Mouse (Mus musculus): ENCODE results near the gene Gatm. TPM values are rescaled to one million over a fixed set of nuclear protein-coding genes. Genes with fewer than 3 reads are reported as not detected.
A peak's percentile ranks its signal among the peaks of the same experiment; 100 is the strongest.

Gene Gatm
- polyA plus RNA-seq (2015; fragmentation: Nextera tagmentation; extraction: Ambion mirVana): 19.3 and 21.9 TPM in 2 replicates

GRCm38 (mm10) chr2:122610746-122611653 lies at the start of gene Gatm:
Gatm (minus strand) TSS chr2:122611303.
- Histone ChIP-seq H3K4me3 (peak within 1 kb of the TSS; percentile 59), H3K9me3 (no peaks in the 10 kb centered on the region), H3K36me3 (no peaks in the 10 kb centered on the region), H3K9ac (peak within 1 kb of the TSS; percentile 78), H3K4me1 (peaks cover 9% of the 10 kb centered on the region), H3K4me2 (peak within 1 kb of the TSS; percentile 86), H3K27me3 (replicated peaks) (peaks cover 25% of the 10 kb centered on the region), H3K27ac (replicated peaks) (no peak within 1 kb of the TSS)
- no peak for ATAC-seq (ENCODE audit: extremely low read depth, insufficient number of reproducible peaks, low FRiP score, low TSS enrichment)
- WGBS: 3% methylated on average over 48 of the region's 48 CpGs

DNA sequence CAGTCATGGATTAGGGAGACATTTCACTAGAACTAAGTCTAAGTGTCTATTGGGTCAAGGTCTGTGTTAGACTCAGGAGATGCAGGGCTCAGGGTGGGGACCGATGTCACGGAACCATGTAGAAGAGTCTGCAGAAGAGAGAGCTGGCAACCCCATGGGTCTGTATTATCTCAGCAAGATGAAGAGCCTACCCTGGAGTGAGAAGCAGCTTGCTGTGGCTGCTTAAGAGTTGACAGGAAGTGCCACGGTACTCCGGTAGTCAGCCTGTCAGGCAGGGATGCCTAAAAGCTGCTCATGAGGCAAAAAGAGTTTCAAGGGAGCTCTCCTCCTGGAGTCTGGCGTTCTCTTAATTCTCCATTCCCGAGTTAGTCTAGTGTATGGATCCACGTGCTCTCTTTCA lies 48.7 kb upstream of the Gatm start:
- Histone ChIP-seq H3K36me3 (no peaks in the 10 kb centered on the region), H3K27ac (replicated peaks) (no peak overlapping the region), H3K4me3 (no peak overlapping the region), H3K9ac (no peak overlapping the region), H3K27me3 (replicated peaks) (no peaks in the 10 kb centered on the region; the same call in 1 of the 2 replicates), H3K4me1 (no peaks in the 10 kb centered on the region), H3K4me2 (no peak overlapping the region), H3K9me3 (no peaks in the 10 kb centered on the region)
- ATAC-seq (ENCODE audit: extremely low read depth, insufficient number of reproducible peaks, low FRiP score, low TSS enrichment): no peak
- 72% methylated on average over 7 of the region's 7 CpGs for WGBS

GRCm38 (mm10) chr2:122657707-122658524 lies 46.8 kb upstream of the Gatm start:
- no peak overlapping the region for H3K9ac ChIP-seq
- H3K4me3 ChIP-seq: no peak overlapping the region
- H3K36me3 ChIP-seq: no peaks in the 10 kb centered on the region
- H3K27ac ChIP-seq (replicated peaks): no peak overlapping the region
- no peak overlapping the region for H3K4me2 ChIP-seq
- no peaks in the 10 kb centered on the region for H3K9me3 ChIP-seq
- no peaks in the 10 kb centered on the region for H3K4me1 ChIP-seq
- H3K27me3 ChIP-seq (replicated peaks): no peaks in the 10 kb centered on the region
- WGBS: 72% methylated on average over 11 of the region's 11 CpGs
- peak; percentile 5; the same call in 1 of the 2 replicates for ATAC-seq (ENCODE audit: extremely low read depth, insufficient number of reproducible peaks, low FRiP score, low TSS enrichment)

- no peak overlapping the region for H3K27ac ChIP-seq (replicated peaks)
- H3K9me3 ChIP-seq: no peaks in the 10 kb centered on the region
- H3K4me1 ChIP-seq: no peaks in the 10 kb centered on the region
- ATAC-seq (ENCODE audit: extremely low read depth, insufficient number of reproducible peaks, low FRiP score, low TSS enrichment): no peak
- no peak overlapping the region for H3K9ac ChIP-seq
- H3K27me3 ChIP-seq (replicated peaks): no peaks in the 10 kb centered on the region
- no peak overlapping the region for H3K4me3 ChIP-seq
- H3K4me2 ChIP-seq: no peak overlapping the region
- H3K36me3 ChIP-seq: no peaks in the 10 kb centered on the region
- WGBS: 76% methylated on average over 9 of the region's 9 CpGs
These were observed 45.7 kb upstream of the Gatm start for GRCm38 (mm10) chr2:122656767-122657166.

GRCm38 (mm10) chr2:122656052-122656451 lies 44.9 kb upstream of the Gatm start:
- no peak for ATAC-seq (ENCODE audit: extremely low read depth, insufficient number of reproducible peaks, low FRiP score, low TSS enrichment)
- Histone ChIP-seq H3K27me3 (replicated peaks) (no peaks in the 10 kb centered on the region), H3K9me3 (no peaks in the 10 kb centered on the region), H3K9ac (no peak overlapping the region), H3K36me3 (no peaks in the 10 kb centered on the region), H3K4me1 (no peaks in the 10 kb centered on the region), H3K4me3 (no peak overlapping the region), H3K27ac (replicated peaks) (no peak overlapping the region), H3K4me2 (no peak overlapping the region)
- 59% methylated on average over 2 of the region's 2 CpGs for WGBS

DNA sequence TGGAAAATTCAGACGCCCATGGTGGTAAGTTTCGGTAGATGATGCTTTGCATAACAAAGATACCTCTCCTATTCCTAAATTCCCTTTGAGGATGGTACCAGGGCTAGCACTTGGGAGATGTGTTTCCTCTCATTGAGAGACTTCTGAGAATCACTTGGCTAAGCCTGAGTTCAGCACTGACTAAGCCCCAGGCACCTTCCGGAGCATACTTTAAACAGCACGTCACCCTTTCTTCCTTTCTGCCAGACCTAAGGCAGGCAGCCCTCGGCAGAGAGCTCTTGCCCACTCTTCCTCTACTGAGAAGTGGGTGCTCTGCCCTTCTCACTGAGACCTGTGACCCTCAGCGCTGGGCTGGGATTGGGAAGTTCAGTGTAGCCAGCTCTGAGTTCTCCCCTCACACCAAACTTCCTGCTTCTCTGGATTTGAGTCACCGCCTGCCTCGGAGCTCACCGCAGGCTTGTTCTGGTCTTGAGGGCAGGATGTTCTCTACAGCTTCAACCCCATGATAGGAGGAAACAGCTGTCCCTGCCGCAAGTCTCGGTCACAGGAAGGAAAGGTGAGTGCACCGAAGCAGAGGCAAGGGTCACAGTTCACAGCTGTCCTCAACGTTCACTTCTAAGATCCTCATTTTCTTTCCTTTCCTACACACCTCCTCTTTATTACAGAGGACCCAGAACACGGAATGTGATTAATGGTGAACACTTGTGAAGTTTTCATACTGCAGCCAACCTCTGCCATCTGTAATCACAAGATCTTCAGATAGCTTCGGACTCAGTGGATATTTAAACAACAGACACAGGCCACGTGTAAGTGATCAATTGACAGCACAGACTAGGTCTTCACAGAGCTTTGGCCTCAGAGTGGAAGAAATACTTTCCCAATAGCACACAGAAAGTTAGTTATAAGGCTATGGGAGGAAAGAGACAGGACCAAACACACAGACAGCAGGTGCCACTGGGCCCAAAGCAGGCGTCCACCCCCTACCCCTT lies 41.3 kb upstream of the Gatm start:
- 46% methylated on average over 17 of the region's 17 CpGs for WGBS
- Histone ChIP-seq H3K4me1 (no peaks in the 10 kb centered on the region), H3K9ac (no peak overlapping the region), H3K4me2 (no peak overlapping the region), H3K27me3 (replicated peaks) (no peaks in the 10 kb centered on the region), H3K36me3 (no peaks in the 10 kb centered on the region), H3K9me3 (no peaks in the 10 kb centered on the region), H3K27ac (replicated peaks) (no peak overlapping the region), H3K4me3 (no peak overlapping the region)
- ATAC-seq (ENCODE audit: extremely low read depth, insufficient number of reproducible peaks, low FRiP score, low TSS enrichment): no peak

- no peak overlapping the region for H3K27ac ChIP-seq (replicated peaks)
- no peak overlapping the region for H3K4me2 ChIP-seq
- WGBS: 43% methylated on average over 5 of the region's 5 CpGs
- H3K4me3 ChIP-seq: no peak overlapping the region
- no peak overlapping the region for H3K9ac ChIP-seq
- H3K9me3 ChIP-seq: no peaks in the 10 kb centered on the region
- H3K36me3 ChIP-seq: peaks cover 6% of the 10 kb centered on the region
- H3K27me3 ChIP-seq (replicated peaks): peaks cover 43% of the 10 kb centered on the region
- ATAC-seq (ENCODE audit: extremely low read depth, insufficient number of reproducible peaks, low FRiP score, low TSS enrichment): no peak
- peaks cover 4% of the 10 kb centered on the region; the same call in 1 of the 2 replicates for H3K4me1 ChIP-seq
These were observed 27.6 kb upstream of the Gatm start for GRCm38 (mm10) chr2:122638673-122639072.

DNA sequence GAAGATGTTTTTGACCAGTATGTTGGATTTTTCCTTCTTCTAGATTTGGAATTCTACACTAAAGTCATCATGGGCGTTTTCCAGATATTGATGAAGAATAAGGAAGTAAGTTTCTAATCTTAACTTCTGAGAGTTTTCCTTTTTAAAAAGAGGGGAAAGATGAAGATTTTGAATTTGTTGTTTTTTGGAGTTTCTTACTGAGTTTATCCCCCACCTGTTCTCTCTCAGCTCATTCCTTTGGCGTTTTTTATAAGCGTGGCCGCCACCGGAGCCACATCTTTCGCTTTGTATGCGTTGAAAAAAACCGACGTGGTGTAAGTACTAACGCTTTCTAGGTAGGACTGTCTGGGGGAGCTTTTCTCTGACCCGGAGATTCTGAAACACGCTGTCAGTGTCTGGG lies 26.9 kb upstream of the Gatm start:
- Histone ChIP-seq H3K4me3 (peak overlapping the region; percentile 52), H3K36me3 (peaks cover 12% of the 10 kb centered on the region), H3K4me1 (peaks cover 4% of the 10 kb centered on the region; the same call in 1 of the 2 replicates), H3K27ac (replicated peaks) (no peak overlapping the region), H3K9ac (peak overlapping the region; percentile 75), H3K27me3 (replicated peaks) (peaks cover 43% of the 10 kb centered on the region), H3K9me3 (no peaks in the 10 kb centered on the region), H3K4me2 (peak overlapping the region; percentile 77)
- ATAC-seq (ENCODE audit: extremely low read depth, insufficient number of reproducible peaks, low FRiP score, low TSS enrichment): no peak
- WGBS: 36% methylated on average over 12 of the region's 12 CpGs

- WGBS: 1% methylated on average over 36 of the region's 36 CpGs
- peak; percentile 31; the same call in 1 of the 2 replicates for ATAC-seq (ENCODE audit: extremely low read depth, insufficient number of reproducible peaks, low FRiP score, low TSS enrichment)
- Histone ChIP-seq H3K9me3 (no peaks in the 10 kb centered on the region), H3K27ac (replicated peaks) (no peak overlapping the region), H3K4me1 (peaks cover 4% of the 10 kb centered on the region), H3K9ac (peak overlapping the region; percentile 75), H3K4me2 (peak overlapping the region; percentile 77), H3K4me3 (peak overlapping the region; percentile 52), H3K27me3 (replicated peaks) (peaks cover 43% of the 10 kb centered on the region), H3K36me3 (peaks cover 17% of the 10 kb centered on the region)
These were observed 26.5 kb upstream of the Gatm start for GRCm38 (mm10) chr2:122637526-122637997.

GRCm38 (mm10) chr2:122636686-122637085 lies 25.6 kb upstream of the Gatm start, which contains the start of gene AA467197:
AA467197 (plus strand) TSS chr2:122636986.
- no peak for ATAC-seq (ENCODE audit: extremely low read depth, insufficient number of reproducible peaks, low FRiP score, low TSS enrichment)
- no peaks in the 10 kb centered on the region for H3K9me3 ChIP-seq
- WGBS: 47% methylated on average over 3 of the region's 3 CpGs
- H3K27ac ChIP-seq (replicated peaks): no peak within 1 kb of the TSS
- peaks cover 12% of the 10 kb centered on the region for H3K4me1 ChIP-seq
- H3K27me3 ChIP-seq (replicated peaks): peaks cover 43% of the 10 kb centered on the region
- peak within 1 kb of the TSS; percentile 77 for H3K4me2 ChIP-seq
- H3K36me3 ChIP-seq: peaks cover 20% of the 10 kb centered on the region
- H3K9ac ChIP-seq: peak within 1 kb of the TSS; percentile 75
- H3K4me3 ChIP-seq: peak within 1 kb of the TSS; percentile 52

Data from heart, embryonic 13.5 days (tissue).